Mouse (Mus musculus) cortical plate, adult 2 months (tissue): Measurements from ENCODE around the gene Hoxa7.

Experiments used
- CTCF ChIP-seq: fragments of 200-500 bp; IDR thresholded peaks from 2 replicates; pipeline ENCODE4 v1.5.1; 2011; ENCODE audit warnings: mild to moderate bottlenecking, control low read depth, low read length; ENCODE audit not compliant: insufficient read depth; ENCODE audit errors: extremely low read depth
- POLR2A ChIP-seq: fragments of 200-500 bp; IDR thresholded peaks from 2 replicates; pipeline ENCODE4 v1.6.1; 2011; ENCODE audit warnings: mild to moderate bottlenecking, low read length, control low read depth; ENCODE audit not compliant: insufficient read depth; ENCODE audit errors: extremely low read depth

DNA sequence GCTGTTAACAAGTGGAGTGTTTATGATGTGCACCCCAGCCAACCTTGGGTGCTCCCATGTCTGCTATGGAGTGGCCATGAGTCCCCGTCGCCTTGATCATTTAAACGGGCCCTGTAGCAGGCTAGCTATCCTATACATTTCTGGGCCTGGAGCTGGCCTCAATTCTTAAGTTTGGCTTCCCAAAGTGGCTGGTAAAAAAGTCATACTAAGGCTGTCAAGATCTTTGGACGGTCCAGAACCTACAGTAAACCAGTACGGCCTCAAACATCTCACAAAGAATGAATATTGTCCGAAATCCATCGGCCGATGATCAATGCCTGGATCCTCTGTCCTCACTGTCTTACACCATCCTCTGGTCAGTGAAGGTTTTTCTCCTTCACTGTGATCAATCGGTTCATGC lies 13.6 kb upstream of the Hoxa7 start:
- TF ChIP-seq POLR2A, result no peak
- no peak for TF ChIP-seq CTCF
